Mouse (Mus musculus) cerebral cortex, adult 2 months (tissue): ENCODE measurements around the gene Krtap10-4.

Experiments used
- WGBS: fragments of 180-500 bp; shearing (Covaris S2); methylation state at CpG from one replicate; pipeline ENCODE4 v1.1.7; 2018; 5-methylcytosine and 5-hydroxymethylcytosine counted together

Krtap10-4 gene

DNA sequence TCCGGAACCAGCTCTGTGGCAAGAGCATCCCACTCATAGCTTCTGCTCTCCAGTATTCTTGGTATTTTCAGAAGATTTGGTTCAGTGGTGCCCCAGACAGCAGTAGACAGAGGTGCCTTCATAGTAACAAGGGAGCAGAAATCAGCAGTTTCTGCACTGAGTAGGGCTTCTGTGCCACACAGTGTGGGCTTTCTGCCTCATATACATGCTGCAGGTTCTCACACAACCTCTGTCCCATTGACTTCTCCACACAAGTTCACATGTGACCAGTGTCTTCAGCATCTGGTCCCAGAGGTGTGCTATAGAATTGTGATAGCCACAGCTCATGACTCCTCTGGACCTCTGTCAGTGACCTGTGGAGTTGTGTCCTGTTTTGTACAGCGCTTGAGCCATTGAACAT lies 38.3 kb downstream of the Krtap10-4 start:
- WGBS: 67% methylated on average over 2 of the region's 2 CpGs

DNA sequence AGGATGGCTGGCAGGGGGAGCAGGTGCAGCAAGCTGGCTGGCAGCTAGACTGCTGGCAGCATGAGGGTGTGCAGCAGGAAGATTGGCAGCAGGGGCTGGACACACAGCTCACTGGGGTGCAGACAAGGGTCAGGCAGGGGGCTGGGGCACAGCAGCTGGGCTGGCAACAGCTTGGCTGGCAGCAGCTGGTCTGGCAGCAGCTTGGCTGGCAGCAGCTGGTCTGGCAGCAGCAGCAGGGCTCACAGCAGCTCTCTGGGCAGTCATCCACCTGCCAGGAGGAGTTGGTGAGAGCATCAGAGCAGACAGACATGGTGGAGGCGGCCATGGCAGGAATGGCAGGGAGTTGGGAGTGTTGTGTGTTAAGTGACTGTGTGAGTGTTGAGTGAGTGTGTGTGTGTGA lies 39.0 kb downstream of the Krtap10-4 start, which contains the start of gene Gm7137:
TSS of gene Gm7137 (minus strand) at position 325 of the 400 bp plus-strand sequence.
- 18% methylated on average over 1 of the region's 1 CpGs for WGBS

DNA sequence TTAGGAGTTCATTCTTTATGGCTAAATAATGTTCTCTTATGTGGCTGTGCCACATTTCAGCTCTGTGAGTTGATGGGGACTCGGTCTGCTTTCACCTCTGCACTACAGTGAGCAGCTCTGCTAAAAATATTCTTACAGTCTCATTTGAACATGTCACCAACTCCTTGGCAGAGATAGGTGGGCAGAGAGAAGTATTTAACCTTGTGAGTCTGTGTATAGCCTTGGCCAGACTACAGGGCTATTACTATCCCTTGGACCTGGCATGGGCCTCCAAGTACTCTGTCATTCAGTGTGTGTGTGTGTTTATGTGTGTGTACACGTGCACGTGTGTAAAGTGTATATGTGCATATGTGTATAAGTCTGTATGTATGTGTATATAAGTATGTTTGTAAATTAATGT lies 43.5 kb downstream of the Krtap10-4 start:
- 78% methylated on average over 3 of the region's 3 CpGs for WGBS

DNA sequence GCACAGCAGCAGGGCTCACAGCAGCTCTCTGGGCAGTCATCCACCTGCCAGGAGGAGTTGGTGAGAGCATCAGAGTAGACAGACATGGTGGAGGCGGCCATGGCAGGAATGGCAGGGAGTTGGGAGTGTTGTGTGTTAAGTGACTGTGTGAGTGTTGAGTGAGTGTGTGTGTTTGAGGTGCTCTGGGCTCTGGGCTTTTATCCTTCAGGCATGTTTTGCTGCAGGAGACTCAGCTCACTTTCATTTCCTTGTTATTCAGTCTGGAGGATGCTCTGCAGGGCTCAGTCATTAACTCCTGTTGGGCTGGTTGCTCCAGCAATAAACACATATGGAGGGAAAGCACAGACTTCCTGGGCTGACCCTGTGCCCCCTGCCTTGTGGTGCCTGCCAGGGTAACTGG lies 44.5 kb downstream of the Krtap10-4 start, which contains the start of gene Gm3250:
TSS of gene Gm3250 (minus strand) at position 101 of the 400 bp plus-strand sequence.
- WGBS: 58% methylated on average over 1 of the region's 1 CpGs

DNA sequence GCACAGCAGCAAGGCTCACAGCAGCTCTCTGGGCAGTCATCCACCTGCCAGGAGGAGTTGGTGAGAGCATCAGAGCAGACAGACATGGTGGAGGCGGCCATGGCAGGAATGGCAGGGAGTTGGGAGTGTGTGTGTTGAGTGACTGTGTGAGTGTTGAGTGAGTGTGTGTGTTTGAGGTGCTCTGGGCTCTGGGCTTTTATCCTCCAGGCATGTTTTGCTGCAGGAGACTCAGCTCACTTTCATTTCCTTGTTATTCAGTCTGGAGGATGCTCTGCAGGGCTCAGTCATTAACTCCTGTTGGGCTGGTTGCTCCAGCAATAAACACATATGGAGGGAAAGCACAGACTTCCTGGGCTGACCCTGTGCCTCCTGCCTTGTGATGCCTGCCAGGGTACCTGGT lies 50.1 kb downstream of the Krtap10-4 start, which contains the start of gene Gm7138:
TSS of gene Gm7138 (minus strand) at position 101 of the 400 bp plus-strand sequence.
- WGBS: 46% methylated on average over 1 of the region's 1 CpGs
